Mouse (Mus musculus): ENCODE results near the gene Rnf13.
A peak's percentile ranks its signal among the peaks of the same experiment; 100 is the strongest.

Rnf13 gene

GRCm38 (mm10) chr3:57845786-57846661 is 110.2 kb downstream of the Rnf13 start:
- DNase-seq: peak; percentile 52

- DNase-seq: no peak
These were observed 110.7 kb downstream of the Rnf13 start for GRCm38 (mm10) chr3:57846662-57846911.

- DNase-seq: peak; percentile 68
These were observed 111.3 kb downstream of the Rnf13 start for GRCm38 (mm10) chr3:57846912-57847759.

- peak; percentile 97 for DNase-seq
These were observed 111.9 kb downstream of the Rnf13 start, which contains the start of gene Pfn2 for GRCm38 (mm10) chr3:57847760-57848185. Gene Pfn2 (minus strand): TSS chr3:57848079.

- no peak for DNase-seq
These were observed 147.1 kb downstream of the Rnf13 start for GRCm38 (mm10) chr3:57882945-57883344.

Data from retina, postnatal 1 day (tissue).